Mouse (Mus musculus) urinary bladder, postnatal 14 days (tissue): ENCODE measurements at regions not wholly inside any gene's neighbourhood (a gene's known extent, or its start where the extent isn't known, plus 50 kb on each side); places are given as distances from the start of the nearest gene placed in this dataset.

ENCODE experiments used
- DNase-seq: peaks from one replicate; pipeline ENCODE4 v3.0.0; 2021; ENCODE audit warnings: low spot score

DNA sequence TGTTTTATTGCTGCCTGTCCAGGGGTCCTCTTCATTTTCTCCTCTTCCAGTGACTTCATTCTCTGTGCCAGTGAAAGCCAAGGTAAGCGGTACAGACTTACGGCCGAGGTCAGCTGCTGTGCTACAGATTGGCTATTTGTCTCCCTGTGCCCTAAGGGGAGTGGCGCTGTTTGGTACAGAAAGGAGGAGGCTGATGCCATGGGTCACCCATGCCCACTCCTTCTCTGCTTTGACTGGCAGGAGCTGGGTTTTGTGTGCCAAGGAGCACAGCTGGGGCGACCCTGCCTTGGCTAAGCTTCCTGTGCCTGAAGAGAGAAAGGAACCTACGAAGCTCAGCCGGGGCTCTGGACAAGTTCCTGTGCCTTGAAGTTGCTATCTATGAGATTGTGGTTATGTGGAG lies 70.0 kb upstream of the Fggy start:
- DNase-seq, result no peak

DNA sequence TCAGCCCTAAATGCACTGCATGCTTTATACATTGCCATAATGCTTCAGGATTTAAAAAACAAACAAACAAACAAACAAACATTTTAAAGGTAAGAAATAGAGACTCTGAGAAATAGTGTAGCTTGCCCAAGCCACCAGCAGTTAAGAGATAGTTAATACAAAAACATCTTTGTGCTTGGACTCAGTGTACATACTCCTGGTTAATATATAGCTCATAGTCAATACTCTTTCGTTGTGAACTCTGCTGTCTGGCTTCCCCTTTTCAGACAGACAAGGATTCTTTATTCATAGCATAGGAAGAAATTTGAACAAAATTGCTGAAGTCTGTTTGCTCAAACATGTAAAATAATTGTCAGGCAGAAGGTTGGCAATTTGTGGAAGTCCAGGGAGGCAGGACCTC lies 69.3 kb upstream of the Fggy start:
- DNase-seq, result no peak

DNA sequence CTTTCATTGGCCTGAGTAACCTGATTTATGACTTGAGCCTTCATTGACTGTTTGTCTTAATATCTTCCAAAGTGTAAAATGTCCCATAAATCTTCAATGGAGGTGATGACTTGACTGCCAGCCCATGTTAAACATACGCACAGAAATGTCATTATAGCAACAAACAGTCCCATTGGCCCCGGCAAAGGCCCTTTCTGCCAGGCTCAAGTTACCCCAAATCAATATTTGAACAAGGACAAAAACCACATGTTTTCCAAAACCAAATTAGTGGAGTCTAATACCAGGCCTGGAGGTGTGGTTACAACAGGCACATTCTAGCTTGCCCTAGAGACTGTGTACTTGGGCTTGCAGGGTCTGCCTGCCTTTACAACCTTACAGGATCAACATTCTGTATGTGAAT lies 68.2 kb upstream of the Fggy start:
- no peak for DNase-seq

DNA sequence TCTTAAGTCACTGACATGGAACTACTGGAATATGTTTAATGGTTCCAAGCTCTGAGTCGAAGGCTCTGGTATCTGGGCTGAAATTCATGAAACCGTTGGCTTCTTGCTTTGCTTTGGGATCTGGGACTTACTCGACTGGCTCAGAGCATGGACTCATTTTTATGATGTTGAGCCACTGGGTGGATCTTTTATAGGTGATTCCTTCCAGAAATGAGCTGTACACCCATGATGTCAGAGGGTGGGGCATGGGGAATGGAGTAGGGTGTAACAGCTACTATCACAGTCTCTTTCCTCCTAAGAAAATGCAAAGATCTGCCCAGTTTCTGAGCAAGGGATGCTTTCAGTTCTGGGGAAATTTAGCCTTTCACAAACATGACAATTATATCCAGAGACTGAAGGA lies 57.0 kb upstream of the Fggy start:
- DNase-seq, result peak; percentile 11

DNA sequence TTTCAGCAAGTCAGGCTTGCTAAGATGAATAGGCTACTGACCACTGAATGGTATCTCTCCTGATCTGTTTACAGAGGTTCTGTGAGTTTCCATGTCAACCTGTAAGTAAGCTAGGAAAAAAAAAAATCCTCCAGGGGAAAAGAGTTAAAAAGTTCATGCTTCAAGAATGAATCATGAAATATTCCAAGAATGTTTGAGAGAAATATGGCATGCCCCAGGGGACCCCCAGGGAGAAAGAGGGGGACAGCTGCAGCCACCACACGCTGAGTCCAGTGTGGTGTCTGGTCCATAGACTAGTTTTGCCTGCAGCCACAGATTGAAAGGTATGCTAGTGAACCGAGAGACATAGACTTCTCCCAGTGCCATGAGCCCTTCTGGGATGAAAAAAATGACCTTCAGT lies 56.1 kb upstream of the Fggy start:
- no peak for DNase-seq

DNA sequence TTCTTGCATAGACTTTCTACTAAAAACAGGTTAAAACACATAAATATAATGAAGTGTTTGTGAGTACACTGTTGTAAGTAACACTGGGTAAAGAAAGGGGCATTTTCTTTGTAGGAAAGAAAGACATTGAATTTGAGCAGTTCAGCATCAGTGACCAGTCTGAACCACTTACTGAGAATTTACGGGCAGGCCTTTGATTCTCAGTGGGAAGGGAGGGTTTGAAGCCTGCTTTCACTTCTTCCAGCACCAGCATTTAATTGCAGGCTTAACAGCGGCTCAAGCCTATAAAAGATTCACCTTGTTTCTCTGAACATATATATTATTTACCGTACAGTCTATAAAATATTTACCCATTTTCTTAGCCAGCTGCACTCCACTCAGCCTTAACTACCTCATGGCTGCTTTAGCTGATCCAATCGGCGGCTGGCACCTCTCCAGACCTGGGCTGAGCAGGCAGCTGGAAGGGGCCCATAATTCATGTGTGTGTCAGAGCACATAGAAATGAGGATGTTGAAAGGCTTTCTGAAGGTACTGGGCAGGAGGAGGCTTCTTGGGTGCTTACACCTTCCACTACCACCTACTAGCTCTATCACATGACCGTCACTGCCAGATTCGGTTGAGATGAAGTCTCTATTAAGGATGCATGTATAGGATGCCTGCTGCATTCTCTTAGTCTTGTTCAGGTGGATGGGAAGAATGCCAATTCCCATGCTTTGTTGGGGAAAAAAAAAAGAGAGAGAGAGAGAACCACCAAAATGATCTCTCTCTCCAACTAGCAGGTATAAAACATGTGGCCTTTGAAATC lies 50.0 kb upstream of the Fggy start:
- DNase-seq, result peak; percentile 68
